Comparison of ENCODE assay signal across 16 mouse cellular contexts in the genomic region with DNA sequence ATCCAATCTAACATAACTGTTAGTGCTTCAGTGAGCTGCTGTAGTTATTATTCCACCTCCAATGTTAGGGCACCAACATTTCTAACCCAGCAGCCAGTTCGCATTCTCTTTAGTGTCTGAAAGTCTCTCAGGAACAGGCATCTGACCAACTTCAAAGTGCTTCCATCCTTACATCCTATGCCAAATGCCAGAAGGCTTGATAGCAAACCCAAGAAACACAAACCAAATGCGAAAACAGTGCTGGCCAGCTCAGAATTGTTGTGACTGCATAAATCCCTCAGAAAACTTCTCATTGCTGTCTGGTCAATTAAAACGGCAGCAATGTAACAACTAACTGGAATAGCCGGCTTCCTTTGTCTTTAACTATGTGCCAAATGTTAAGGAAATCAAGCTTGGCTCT.
"Had no signal": no experiment of that assay in that cellular context is flagged by ENCODE, and none has a peak within 500 bp of the region (broad histone marks: within the 10 kb centered on the region; RNA-seq: fewer than 3 reads in every experiment).

No protein-coding gene starts in this region.

- H3K4me1 ChIP-seq: kidney, embryonic 15.5 days; limb, embryonic 15.5 days; liver, embryonic 12.5 days; lung, embryonic 15.5 days; megakaryocyte, embryonic 14.5 days; neural tube, embryonic 12.5 days; stomach, embryonic 15.5 days had no signal

- H3K27ac ChIP-seq: kidney, embryonic 15.5 days; left cerebral cortex, adult 2 months; limb, embryonic 15.5 days; liver, embryonic 12.5 days; lung, embryonic 15.5 days; macrophage; midbrain, embryonic 12.5 days; neural tube, embryonic 12.5 days; stomach, embryonic 15.5 days had no signal

- H3K9me3 ChIP-seq: kidney, embryonic 15.5 days; limb, embryonic 15.5 days; liver, embryonic 12.5 days; lung, embryonic 15.5 days; midbrain, embryonic 12.5 days; neural tube, embryonic 12.5 days; stomach, embryonic 15.5 days had no signal

- H3K4me3 ChIP-seq: kidney, embryonic 15.5 days; left cerebral cortex, adult 2 months; limb, embryonic 15.5 days; liver, embryonic 12.5 days; lung, embryonic 15.5 days; megakaryocyte, embryonic 14.5 days; midbrain, embryonic 12.5 days; neural tube, embryonic 12.5 days; stomach, embryonic 15.5 days had no signal

- H3K4me2 ChIP-seq: kidney, embryonic 15.5 days; limb, embryonic 15.5 days; liver, embryonic 12.5 days; lung, embryonic 15.5 days; midbrain, embryonic 12.5 days; neural tube, embryonic 12.5 days; stomach, embryonic 15.5 days had no signal

- ATAC-seq: liver, embryonic 12.5 days had no signal

- DNase-seq: kidney, adult 2 months; kidney, postnatal 14 days; lung, postnatal 14 days; right cerebral cortex, postnatal 14 days; thymus, adult 2 months; thymus, postnatal 25 days had no signal

- H3K9ac ChIP-seq: kidney, embryonic 15.5 days; limb, embryonic 15.5 days; liver, embryonic 12.5 days; lung, embryonic 15.5 days; midbrain, embryonic 12.5 days; neural tube, embryonic 12.5 days; stomach, embryonic 15.5 days had no signal

- H3K27me3 ChIP-seq: kidney, embryonic 15.5 days; limb, embryonic 15.5 days; liver, embryonic 12.5 days; lung, embryonic 15.5 days; megakaryocyte, embryonic 14.5 days; midbrain, embryonic 12.5 days; neural tube, embryonic 12.5 days; stomach, embryonic 15.5 days had no signal

- H3K36me3 ChIP-seq: kidney, embryonic 15.5 days; limb, embryonic 15.5 days; liver, embryonic 12.5 days; lung, embryonic 15.5 days; midbrain, embryonic 12.5 days; neural tube, embryonic 12.5 days; stomach, embryonic 15.5 days had no signal
